Mouse (Mus musculus) embryonic facial prominence, embryonic 13.5 days (tissue): ENCODE measurements around the gene Nfe2l1. TPM values are rescaled to one million over a fixed set of nuclear protein-coding genes. Genes with fewer than 3 reads are reported as not detected.

Source experiments
- ATAC-seq: fragments of 200-750 bp; cut with Nextera tagmentation; 2 replicates; pipeline ENCODE4 v1.8.0; 2017; ENCODE audit warnings: low read depth; ENCODE audit not compliant: insufficient number of reproducible peaks, insufficient read depth, low FRiP score, low TSS enrichment
- H3K27ac ChIP-seq: fragments of 300-500 bp; sonication (generic); 2 replicates; pipeline ENCODE4 v1.5.1; 2015; ENCODE audit warnings: moderate library complexity, mild to moderate bottlenecking, inconsistent platforms
- H3K27me3 ChIP-seq: fragments of 300-500 bp; sonication (generic); 2 replicates; pipeline ENCODE4 v1.6.1; 2015; ENCODE audit warnings: mild to moderate bottlenecking, inconsistent platforms
- H3K36me3 ChIP-seq: fragments of 300-500 bp; sonication (generic); 2 replicates; pipeline ENCODE4 v1.6.1; 2015; ENCODE audit warnings: mild to moderate bottlenecking, inconsistent platforms
- H3K4me1 ChIP-seq: fragments of 300-500 bp; sonication (generic); 2 replicates; pipeline ENCODE4 v1.6.1; 2015; ENCODE audit warnings: inconsistent platforms
- H3K4me2 ChIP-seq: fragments of 300-500 bp; sonication (generic); 2 replicates; pipeline ENCODE4 v1.6.1; 2015; ENCODE audit warnings: moderate library complexity, mild to moderate bottlenecking, inconsistent platforms
- H3K4me3 ChIP-seq: fragments of 300-500 bp; sonication (generic); 2 replicates; pipeline ENCODE4 v1.5.1; 2015; ENCODE audit warnings: mild to moderate bottlenecking, inconsistent platforms
- H3K9ac ChIP-seq: fragments of 300-500 bp; sonication (generic); 2 replicates; pipeline ENCODE4 v1.6.1; 2015; ENCODE audit warnings: mild to moderate bottlenecking, inconsistent platforms
- H3K9me3 ChIP-seq: fragments of 300-500 bp; sonication (generic); 2 replicates; pipeline ENCODE4 v1.6.1; 2016; ENCODE audit warnings: inconsistent platforms
- WGBS: fragments of 180-500 bp; shearing (Covaris S2); methylation state at CpG from one replicate; pipeline ENCODE4 v1.1.7; 2015; ENCODE audit warnings: mixed read lengths; 5-methylcytosine and 5-hydroxymethylcytosine counted together
- microRNA counts: library from miRNA; unstranded; fragments of <30 nt; microRNA quantifications from one replicate; lab custom pipeline; 2016
- microRNA-seq: library from miRNA; unstranded; fragments of <30 nt; microRNA quantifications from one replicate; pipeline ENCODE4, GENCODE M21; 2016
- polyA plus RNA-seq: library from polyadenylated mRNA; unstranded; fragments of >200 nt; fragmentation: Nextera tagmentation; extraction: Ambion mirVana; gene quantifications from 2 replicates; pipeline ENCODE4 v1.2.1, GENCODE M21; 2015

Gene Nfe2l1
- polyA plus RNA-seq, 1 experiment from 2014 or later, result 61.7 TPM

DNA sequence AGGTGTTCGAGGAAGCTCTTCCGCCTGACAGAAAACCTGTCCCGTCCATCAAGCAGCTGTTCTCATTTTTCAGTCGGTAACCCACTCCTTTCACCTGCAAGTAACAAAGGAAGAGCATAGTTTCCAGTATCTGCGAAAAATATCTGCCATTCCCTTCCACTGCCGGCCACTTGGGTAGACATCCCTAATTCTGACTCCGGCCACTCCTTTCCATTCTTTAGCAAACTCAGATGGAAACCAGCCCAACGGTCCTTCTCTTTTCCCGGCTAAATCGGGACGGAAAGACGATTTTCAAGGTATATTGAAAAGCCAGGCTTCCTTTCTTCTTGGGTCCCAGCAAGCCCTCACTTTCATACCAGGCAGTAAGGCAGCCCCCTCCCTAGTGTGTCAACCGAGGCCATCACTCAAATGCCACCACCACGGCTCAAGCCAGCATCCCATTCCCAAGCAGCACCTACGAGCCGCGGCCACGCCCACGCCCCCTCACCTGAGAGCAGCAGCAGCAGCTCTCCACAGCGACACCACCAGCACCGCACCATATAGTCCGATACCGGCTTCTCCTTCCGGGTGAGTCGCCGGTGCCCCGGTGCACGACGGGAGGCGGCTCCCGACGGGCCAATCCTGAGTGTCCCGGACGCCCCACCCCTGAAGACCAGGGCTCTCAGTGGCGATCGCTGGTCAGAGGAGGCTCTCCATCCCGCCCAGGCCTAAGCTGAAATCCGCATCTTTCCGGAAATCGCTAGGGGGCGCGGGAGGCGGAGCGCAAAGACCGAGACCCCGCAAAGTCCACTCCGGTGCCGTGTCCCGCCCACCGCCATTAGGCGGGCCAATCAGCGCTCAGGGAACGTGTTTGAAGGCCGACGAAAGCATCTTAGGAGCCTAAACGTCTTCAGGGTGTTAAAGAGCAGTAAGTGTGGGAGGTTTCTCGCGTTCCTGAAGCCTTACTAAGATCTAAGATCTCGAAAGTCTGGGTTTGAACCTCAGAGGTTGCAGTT lies 52.5 kb downstream of the Nfe2l1 start, which contains the start of gene Snx11:
Snx11 (minus strand) TSS at position 592 of the 995 bp plus-strand sequence.
- Histone ChIP-seq H3K4me3 (peak within 1 kb of the TSS; percentile 71), H3K9me3 (no peaks in the 10 kb centered on the region), H3K4me1 (peaks cover 22% of the 10 kb centered on the region), H3K27me3 (no peaks in the 10 kb centered on the region), H3K4me2 (peak within 1 kb of the TSS; percentile 79), H3K36me3 (peaks cover 12% of the 10 kb centered on the region), H3K27ac (peak within 1 kb of the TSS; percentile 78), H3K9ac (peak within 1 kb of the TSS; percentile 70)
- WGBS, result 2% methylated on average over 59 of the region's 59 CpGs
- ATAC-seq, result peak; percentile 95

- peaks cover 24% of the 10 kb centered on the region for H3K36me3 ChIP-seq
- peak overlapping the region; percentile 79 for H3K4me2 ChIP-seq
- no peaks in the 10 kb centered on the region for H3K9me3 ChIP-seq
- ATAC-seq, result no peak
- 0 out of 2 replicates have a peak overlapping the region, but pooled peaks have one; percentile 70 for H3K9ac ChIP-seq
- no peaks in the 10 kb centered on the region for H3K27me3 ChIP-seq
- WGBS, result 45% methylated on average over 3 of the region's 3 CpGs
- H3K27ac ChIP-seq, result 0 out of 2 replicates have a peak overlapping the region, but pooled peaks have one; percentile 78
- H3K4me3 ChIP-seq, result peak overlapping the region; percentile 71; the same call in 1 of the 2 replicates
- peaks cover 22% of the 10 kb centered on the region for H3K4me1 ChIP-seq
Measured at GRCm38 (mm10) chr11:96776068-96776467, 53.7 kb downstream of the Nfe2l1 start.

GRCm38 (mm10) chr11:96775665-96776064 lies 54.1 kb downstream of the Nfe2l1 start:
- no peak for ATAC-seq
- WGBS, result 75% methylated on average over 7 of the region's 7 CpGs
- peaks cover 22% of the 10 kb centered on the region for H3K4me1 ChIP-seq

GRCm38 (mm10) chr11:96775063-96775462 lies 54.7 kb downstream of the Nfe2l1 start:
- no peak for ATAC-seq
- H3K4me3 ChIP-seq, result no peak overlapping the region
- H3K27ac ChIP-seq, result peak overlapping the region; percentile 28; the same call in 1 of the 2 replicates
- H3K4me2 ChIP-seq, result 0 out of 2 replicates have a peak overlapping the region, but pooled peaks have one; percentile 1
- WGBS, result 83% methylated on average over 8 of the region's 8 CpGs
- no peaks in the 10 kb centered on the region for H3K9me3 ChIP-seq
- peaks cover 22% of the 10 kb centered on the region for H3K4me1 ChIP-seq
- peaks cover 34% of the 10 kb centered on the region for H3K36me3 ChIP-seq
- H3K27me3 ChIP-seq, result no peaks in the 10 kb centered on the region
- no peak overlapping the region for H3K9ac ChIP-seq

More at GRCm38 (mm10) chr11:96775665-96776064, 54.1 kb downstream of the Nfe2l1 start:
- peaks cover 28% of the 10 kb centered on the region for H3K36me3 ChIP-seq
- no peaks in the 10 kb centered on the region for H3K27me3 ChIP-seq
- no peak overlapping the region for H3K9ac ChIP-seq
- H3K27ac ChIP-seq, result no peak overlapping the region; the same call in 1 of the 2 replicates
- H3K4me2 ChIP-seq, result 0 out of 2 replicates have a peak overlapping the region, but pooled peaks have one; percentile 5
- no peaks in the 10 kb centered on the region for H3K9me3 ChIP-seq
- H3K4me3 ChIP-seq, result no peak overlapping the region

DNA sequence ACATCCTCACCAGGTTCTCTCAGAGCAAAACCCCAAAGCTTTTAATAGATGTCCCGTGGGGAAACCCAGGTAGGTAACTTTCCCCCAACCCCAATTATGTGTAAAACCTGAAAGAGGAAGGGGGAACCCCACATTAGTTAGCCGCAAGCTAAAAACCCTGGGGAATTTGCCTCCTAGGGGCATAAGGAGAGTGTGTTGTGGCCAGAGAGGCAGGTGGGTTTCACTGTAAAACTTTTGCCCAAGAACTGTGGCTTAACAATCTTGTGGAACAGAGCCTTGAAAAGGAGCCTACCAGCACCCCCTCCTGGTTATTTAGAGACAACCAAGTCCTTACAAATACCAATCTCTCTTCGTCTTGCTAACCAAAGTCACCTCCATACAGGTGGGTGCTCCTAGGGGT lies 55.2 kb downstream of the Nfe2l1 start:
- peaks cover 22% of the 10 kb centered on the region for H3K4me1 ChIP-seq
- 0 out of 2 replicates have a peak overlapping the region, but pooled peaks have one; percentile 1 for H3K4me2 ChIP-seq
- no peaks in the 10 kb centered on the region for H3K27me3 ChIP-seq
- ATAC-seq, result no peak
- WGBS, result 87% methylated on average over 3 of the region's 3 CpGs
- H3K9me3 ChIP-seq, result no peaks in the 10 kb centered on the region
- peaks cover 40% of the 10 kb centered on the region for H3K36me3 ChIP-seq
- peak overlapping the region; percentile 28; the same call in 1 of the 2 replicates for H3K27ac ChIP-seq
- no peak overlapping the region for H3K9ac ChIP-seq
- no peak overlapping the region for H3K4me3 ChIP-seq

GRCm38 (mm10) chr11:96772413-96772812 lies 57.4 kb downstream of the Nfe2l1 start:
- Histone ChIP-seq H3K9me3 (no peaks in the 10 kb centered on the region), H3K4me2 (no peak overlapping the region), H3K27me3 (no peaks in the 10 kb centered on the region), H3K4me1 (peaks cover 32% of the 10 kb centered on the region), H3K4me3 (no peak overlapping the region), H3K36me3 (peaks cover 61% of the 10 kb centered on the region), H3K9ac (no peak overlapping the region), H3K27ac (no peak overlapping the region)
- no peak for ATAC-seq
- 91% methylated on average over 9 of the region's 9 CpGs for WGBS

DNA sequence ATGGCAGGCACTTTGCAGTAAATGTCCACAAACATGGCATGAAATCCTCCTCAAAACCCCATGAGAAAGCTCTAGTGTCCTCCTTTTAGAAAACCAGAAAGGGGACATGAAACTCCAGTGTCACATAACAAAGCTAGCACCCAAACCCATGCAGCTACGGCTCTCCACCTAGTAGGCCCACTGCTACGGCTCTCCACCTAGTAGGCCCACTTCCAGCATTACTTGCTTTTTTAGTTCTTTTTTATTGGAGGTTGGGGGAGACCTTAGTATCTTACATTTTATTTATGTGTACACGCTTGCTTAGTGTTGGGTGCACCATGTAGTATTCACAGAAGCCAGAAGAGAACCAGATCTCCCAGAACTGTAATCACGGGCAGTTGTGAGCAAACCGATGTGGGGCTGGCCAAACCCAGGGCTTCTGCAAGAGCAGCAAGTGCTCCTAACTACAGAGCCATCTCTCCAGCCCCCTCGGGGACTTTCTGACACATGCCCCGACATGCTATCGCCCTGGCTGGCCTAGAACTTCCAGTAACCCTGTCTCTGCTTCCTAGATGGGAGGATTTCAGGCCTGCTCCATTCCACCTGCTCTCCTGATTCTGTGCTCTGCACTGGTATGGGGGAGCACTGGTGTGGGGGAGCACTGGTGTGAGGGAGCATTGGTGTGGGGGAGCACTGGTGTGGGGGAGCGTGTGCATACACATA lies 58.3 kb downstream of the Nfe2l1 start:
- H3K36me3 ChIP-seq, result peaks cover 64% of the 10 kb centered on the region
- ATAC-seq, result no peak
- no peak overlapping the region for H3K4me3 ChIP-seq
- H3K27me3 ChIP-seq, result no peaks in the 10 kb centered on the region
- 90% methylated on average over 9 of the region's 9 CpGs for WGBS
- no peaks in the 10 kb centered on the region for H3K9me3 ChIP-seq
- H3K4me2 ChIP-seq, result no peak overlapping the region
- no peak overlapping the region for H3K27ac ChIP-seq
- peaks cover 31% of the 10 kb centered on the region for H3K4me1 ChIP-seq
- no peak overlapping the region for H3K9ac ChIP-seq

DNA sequence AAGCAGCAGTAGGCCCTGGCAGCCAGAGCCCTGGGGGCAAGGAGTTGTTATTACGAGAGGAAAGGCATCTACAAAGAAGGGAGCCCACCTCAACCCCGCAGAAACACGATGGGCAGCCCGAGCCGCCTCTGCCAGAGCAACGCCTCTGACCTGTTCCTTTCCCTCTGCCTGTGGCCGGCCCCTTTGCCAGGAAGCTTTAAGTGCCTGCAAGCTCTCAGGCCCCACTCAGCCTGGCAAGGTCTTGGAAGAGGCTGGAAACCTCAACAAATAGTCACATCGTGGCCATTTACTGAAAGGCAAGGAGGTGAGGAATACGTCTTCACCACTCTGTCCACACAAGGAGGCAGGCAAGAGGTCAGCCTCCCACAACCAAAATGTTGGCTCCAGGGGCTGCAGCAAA lies 61.5 kb downstream of the Nfe2l1 start:
- Histone ChIP-seq H3K27ac (no peak overlapping the region), H3K9ac (0 out of 2 replicates have a peak overlapping the region, but pooled peaks have one; percentile 51), H3K4me2 (no peak overlapping the region), H3K4me3 (no peak overlapping the region), H3K9me3 (no peaks in the 10 kb centered on the region), H3K27me3 (no peaks in the 10 kb centered on the region), H3K36me3 (peaks cover 61% of the 10 kb centered on the region), H3K4me1 (peaks cover 32% of the 10 kb centered on the region)
- ATAC-seq, result no peak
- WGBS, result 57% methylated on average over 9 of the region's 9 CpGs

MicroRNAs within 50 kb of the gene (microRNA counts, 519-probe panel; counts per million panel counts)
- 4,282 counts per million, percentile 90 among the panel's probes with 10 or more counts for microRNA mmu-miR-152 (lab: Ali Mortazavi, UCI)

Small RNAs within 50 kb of the gene (microRNA-seq; reads per million reads assigned to microRNA genes)
- gene Mir152, result 118 reads per million, percentile 56 among the genes with 10 or more reads in this experiment

Other genes with a start within 250 kb of the Nfe2l1 start
- 23.5 TPM in 2 replicates for gene Snx11, start 52.4 kb downstream of the Nfe2l1 start, polyA plus RNA-seq
- gene Cbx1, start 40.8 kb downstream of the Nfe2l1 start, polyA plus RNA-seq, result 164 and 170 TPM in 2 replicates
- gene Copz2, start 19.9 kb upstream of the Nfe2l1 start, polyA plus RNA-seq, result 123 and 125 TPM in 2 replicates
- 89.4 and 94.8 TPM in 2 replicates for gene Cdk5rap3, start 86.5 kb upstream of the Nfe2l1 start, polyA plus RNA-seq
- 2.4 and 3.4 TPM in 2 replicates for gene Prr15l, start 98.1 kb upstream of the Nfe2l1 start, polyA plus RNA-seq
- 19.9 and 27.9 TPM in 2 replicates for gene Pnpo, start 114.0 kb upstream of the Nfe2l1 start, polyA plus RNA-seq
- gene Sp2, start 153.0 kb upstream of the Nfe2l1 start, polyA plus RNA-seq, result 15.9 and 18.0 TPM in 2 replicates
- gene Sp6, start 183.4 kb upstream of the Nfe2l1 start, polyA plus RNA-seq, result 2.1 and 3.3 TPM in 2 replicates
- gene Scrn2, start 200.0 kb upstream of the Nfe2l1 start, polyA plus RNA-seq, result 25.0 and 30.6 TPM in 2 replicates
- gene Lrrc46, start 211.4 kb upstream of the Nfe2l1 start, polyA plus RNA-seq, result 0.72 and 1.5 TPM in 2 replicates
- 82.0 and 82.7 TPM in 2 replicates for gene Mrpl10, start 211.6 kb upstream of the Nfe2l1 start, polyA plus RNA-seq
- 11.1 and 12.2 TPM in 2 replicates for gene Osbpl7, start 220.7 kb upstream of the Nfe2l1 start, polyA plus RNA-seq